Mouse (Mus musculus): ENCODE data around the gene Gm7849. TPM values are rescaled to one million over a fixed set of nuclear protein-coding genes. Genes with fewer than 3 reads are reported as not detected.

The Gm7849 gene
- polyA plus RNA-seq (2012; rRNA removed; ENCODE audit: low replicate concordance), result not detected in 2 replicates

DNA sequence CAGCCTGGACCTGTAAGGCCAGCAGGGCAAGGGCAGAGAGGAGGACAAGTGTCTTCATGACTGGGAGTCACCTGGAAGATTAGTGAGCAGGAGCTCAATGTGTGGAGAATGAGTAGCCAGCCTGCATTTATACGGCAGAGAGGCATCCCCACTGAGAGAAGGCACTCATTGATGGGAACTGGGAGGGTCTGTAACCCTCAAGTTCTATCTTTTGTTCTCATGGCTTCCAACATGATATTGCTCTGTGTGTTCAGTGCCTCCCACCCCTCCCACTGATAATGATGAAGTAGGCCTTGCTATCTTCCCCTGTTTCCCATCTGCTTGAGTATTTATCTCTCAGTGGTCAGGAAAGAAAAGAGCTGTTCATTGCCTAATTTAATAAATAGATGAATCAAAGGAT is at the start of gene Gm7849:
TSS of gene Gm7849 (minus strand) at position 101 of the 400 bp plus-strand sequence.

DNA sequence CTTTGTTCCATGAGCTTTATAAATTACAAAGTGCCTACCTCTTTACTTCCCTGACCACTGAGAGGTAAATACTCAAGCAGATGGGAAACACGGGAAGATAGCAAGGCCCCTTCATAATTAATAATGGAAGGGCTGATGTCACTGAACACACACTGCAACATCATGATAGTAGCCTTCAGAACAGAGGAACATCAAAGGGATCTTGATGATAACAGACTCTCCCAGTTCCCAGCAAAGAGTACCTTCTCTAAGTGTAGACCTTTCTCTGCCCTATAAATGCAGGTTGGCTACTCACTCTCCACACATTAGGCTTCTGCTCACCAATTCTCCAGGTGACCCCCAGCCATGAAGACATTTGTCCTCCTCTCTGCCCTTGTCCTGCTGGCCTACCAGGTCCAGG is 29.2 kb downstream of the Gm7849 start, which contains the start of gene Defa36:
TSS of gene Defa36 (plus strand) at position 301 of the 400 bp plus-strand sequence.

Other genes starting within 250 kb of the Gm7849 start
- not detected in 2 replicates for gene Gm15292, start 206.8 kb downstream of the Gm7849 start, polyA plus RNA-seq (2012; rRNA removed; ENCODE audit: low replicate concordance)
- not detected in 2 replicates for gene Defa27, start 141.0 kb downstream of the Gm7849 start, polyA plus RNA-seq (2012; rRNA removed; ENCODE audit: low replicate concordance)
- not detected in 2 replicates for gene Defa29, start 129.5 kb downstream of the Gm7849 start, polyA plus RNA-seq (2012; rRNA removed; ENCODE audit: low replicate concordance)
- not detected in 2 replicates for gene Defa2, start 78.0 kb downstream of the Gm7849 start, polyA plus RNA-seq (2012; rRNA removed; ENCODE audit: low replicate concordance)
- not detected in 2 replicates for gene Defa33, start 64.7 kb downstream of the Gm7849 start, polyA plus RNA-seq (2012; rRNA removed; ENCODE audit: low replicate concordance)
- not detected in 2 replicates for gene Defa36, start 29.1 kb downstream of the Gm7849 start, polyA plus RNA-seq (2012; rRNA removed; ENCODE audit: low replicate concordance)
- not detected in 2 replicates for gene Defa20, start 52.7 kb upstream of the Gm7849 start, polyA plus RNA-seq (2012; rRNA removed; ENCODE audit: low replicate concordance)
- not detected in 2 replicates for gene Defa32, start 72.5 kb upstream of the Gm7849 start, polyA plus RNA-seq (2012; rRNA removed; ENCODE audit: low replicate concordance)
- gene Defa37, start 108.8 kb upstream of the Gm7849 start, polyA plus RNA-seq (2012; rRNA removed; ENCODE audit: low replicate concordance), result not detected in 2 replicates
- gene Defa28, start 126.4 kb upstream of the Gm7849 start, polyA plus RNA-seq (2012; rRNA removed; ENCODE audit: low replicate concordance), result not detected in 2 replicates
- not detected in 2 replicates for gene Gm7861, start 137.9 kb upstream of the Gm7849 start, polyA plus RNA-seq (2012; rRNA removed; ENCODE audit: low replicate concordance)
- not detected in 2 replicates for gene Defa26, start 161.6 kb upstream of the Gm7849 start, polyA plus RNA-seq (2012; rRNA removed; ENCODE audit: low replicate concordance)
- not detected in 2 replicates for gene Defa17, start 199.2 kb upstream of the Gm7849 start, polyA plus RNA-seq (2012; rRNA removed; ENCODE audit: low replicate concordance)
- not detected in 2 replicates for gene Defa34, start 209.2 kb upstream of the Gm7849 start, polyA plus RNA-seq (2012; rRNA removed; ENCODE audit: low replicate concordance)
- not detected in 2 replicates for gene AY761184, start 247.1 kb upstream of the Gm7849 start, polyA plus RNA-seq (2012; rRNA removed; ENCODE audit: low replicate concordance)